Mouse (Mus musculus) embryonic fibroblast, embryonic 13.5 days (primary cell): ENCODE measurements at regions not wholly inside any gene's neighbourhood (a gene's known extent, or its start where the extent isn't known, plus 50 kb on each side); places are given as distances from the start of the nearest gene placed in this dataset.

Source experiments
- CTCF ChIP-seq: IDR thresholded peaks from 2 replicates; pipeline ENCODE4 v1.5.1; 2011; ENCODE audit warnings: mild to moderate bottlenecking, control low read depth, low read length, moderate library complexity, borderline replicate concordance; ENCODE audit not compliant: insufficient read depth
- POLR2A ChIP-seq: IDR thresholded peaks from 2 replicates; pipeline ENCODE4 v1.6.1; 2011; ENCODE audit warnings: low read depth, mild to moderate bottlenecking, control low read depth, low read length, moderate library complexity

- TF ChIP-seq POLR2A: no peak
- TF ChIP-seq CTCF: no peak
Measured at GRCm38 (mm10) chr5:97192656-97193055, 81.3 kb upstream of the Paqr3 start.
